24 mouse cellular contexts compared by ENCODE assay signal in the genomic region with DNA sequence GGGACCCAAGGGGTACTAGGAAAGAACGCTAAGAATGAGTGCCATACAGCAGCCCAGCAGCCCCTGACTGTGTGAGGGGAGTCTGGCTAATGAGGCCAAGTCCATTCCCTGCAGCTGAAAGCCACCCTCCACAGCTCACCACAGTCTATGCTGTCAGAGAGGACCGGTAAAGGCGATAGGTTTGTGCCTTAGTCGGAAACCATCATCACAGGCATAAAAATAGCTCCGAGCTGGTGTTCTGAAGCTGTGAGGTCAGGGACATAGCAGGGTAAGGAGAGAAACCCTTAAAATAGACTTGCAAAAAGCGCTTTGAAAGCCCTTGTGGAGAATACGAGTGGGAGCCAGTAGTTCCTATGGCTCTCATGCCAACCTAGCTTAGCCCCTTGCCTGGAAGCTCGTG.
DNase-seq lines count a peak whose midpoint lies in the region; ATAC-seq and TF ChIP-seq lines count a peak whose summit lies in the region.
"Had no signal": no experiment of that assay in that cellular context is flagged by ENCODE, and none has a peak within 500 bp of the region (broad histone marks: within the 10 kb centered on the region; RNA-seq: fewer than 3 reads in every experiment).

No protein-coding gene starts in this region.

- H3K27me3 ChIP-seq in heart, adult 2 months (ENCODE audit: control insufficient read depth, insufficient read depth, low read length): no peaks in the 10 kb centered on the region
- no peaks in the 10 kb centered on the region for H3K27me3 ChIP-seq in heart, embryonic 13.5 days (replicated peaks)
- H3K27me3 ChIP-seq: hindbrain, embryonic 15.5 days; stomach, embryonic 15.5 days had no signal

- 47% methylated on average over 8 of the region's 8 CpGs for WGBS in heart, adult 2 months
- 37% methylated on average over 8 of the region's 8 CpGs for WGBS in heart, embryonic 13.5 days

- H3K4me1 ChIP-seq in heart, adult 2 months (ENCODE audit: control insufficient read depth, insufficient read depth, low read length): no peaks in the 10 kb centered on the region
- H3K4me1 ChIP-seq in heart, embryonic 13.5 days: peaks cover 13% of the 10 kb centered on the region
- H3K4me1 ChIP-seq: embryonic facial prominence, embryonic 10.5 days; forebrain, embryonic 10.5 days; hindbrain, embryonic 15.5 days; stomach, embryonic 15.5 days had no signal

- H3K9ac ChIP-seq in heart, adult 2 months (ENCODE audit: low read depth, low read length): no peak overlapping the region
- H3K9ac ChIP-seq in heart, embryonic 13.5 days: no peak overlapping the region
- H3K9ac ChIP-seq: hindbrain, embryonic 15.5 days; stomach, embryonic 15.5 days had no signal

- peak; percentile 25 for DNase-seq in gastrocnemius, adult 2 months
- no peak for DNase-seq in gastrocnemius, adult 8-10 months (ENCODE audit: low spot score in 2 of 2)
- DNase-seq in heart, adult 2 months: peak; percentile 23 to 25
- peak; percentile 2 to 13 for DNase-seq in heart, postnatal 36 days
- no peak for DNase-seq in urinary bladder, postnatal 4 days (ENCODE audit: low spot score in 2 of 2)
- no peak for DNase-seq in left cerebral cortex, postnatal 10 days (ENCODE audit: extremely low spot score in 1 of 2, low spot score in 2 of 2)
- DNase-seq in MN1 (ENCODE audit: low spot score): no peak
- DNase-seq: adrenal gland, postnatal 25 days; cerebellum, adult 11 months; cerebellum, adult 9-11 months; kidney, postnatal 25 days; lung, postnatal 10 days; right cerebral cortex, adult 18-20 months; right cerebral cortex, postnatal 4 days; thymus, postnatal 36 days had no signal

- peak overlapping the region; percentile 27 for H3K4me2 ChIP-seq in heart, embryonic 13.5 days
- H3K4me2 ChIP-seq: hindbrain, embryonic 15.5 days; midbrain, embryonic 11.5 days; stomach, embryonic 15.5 days had no signal

- peaks cover 2% of the 10 kb centered on the region; the same call in 1 of the 2 replicates for H3K36me3 ChIP-seq in heart, adult 2 months (ENCODE audit: control insufficient read depth, insufficient read depth, low read length)
- no peaks in the 10 kb centered on the region for H3K36me3 ChIP-seq in heart, embryonic 13.5 days
- H3K36me3 ChIP-seq: embryonic facial prominence, embryonic 10.5 days; forebrain, embryonic 10.5 days; hindbrain, embryonic 15.5 days; stomach, embryonic 15.5 days had no signal

- no peak for TF ChIP-seq EP300 in heart, adult 2 months (IDR thresholded peaks at IDR 0.05; ENCODE audit: insufficient read depth, low read depth, low read length)

- no peak for TF ChIP-seq POLR2A in heart, adult 2 months (IDR thresholded peaks at IDR 0.05; ENCODE audit: insufficient read depth, low read depth, low read length)

- ATAC-seq in heart, embryonic 13.5 days (ENCODE audit: extremely low read depth, insufficient number of reproducible peaks, low FRiP score, low TSS enrichment): no peak; the same call in 1 of the 2 replicates
- ATAC-seq: CD4-positive, CD25-positive, alpha-beta regulatory T cell, adult 4 months; forebrain, embryonic 16.5 days had no signal

- H3K4me3 ChIP-seq in gastrocnemius, adult 2 months: no peak overlapping the region
- H3K4me3 ChIP-seq in heart, adult 2 months: no peak overlapping the region
- no peak overlapping the region for H3K4me3 ChIP-seq in heart, embryonic 13.5 days
- H3K4me3 ChIP-seq: embryonic facial prominence, embryonic 10.5 days; forebrain, embryonic 10.5 days; hindbrain, embryonic 15.5 days; layer of hippocampus, adult 2 months; stomach, embryonic 15.5 days had no signal

- intact Hi-C loops in gastrocnemius, adult 2 months (cut with DNase I): no loop called here
- intact Hi-C loops in heart, adult 2 months (cut with DNase I): no loop called here
- intact Hi-C loops in heart, postnatal 36 days (cut with DNase I): no loop called here
- intact Hi-C loops in left cerebral cortex, postnatal 10 days (cut with DNase I): no loop called here

- no peaks in the 10 kb centered on the region for H3K9me3 ChIP-seq in heart, embryonic 13.5 days
- H3K9me3 ChIP-seq: embryonic facial prominence, embryonic 10.5 days; forebrain, embryonic 10.5 days; hindbrain, embryonic 15.5 days; stomach, embryonic 15.5 days had no signal

- TF ChIP-seq CTCF in gastrocnemius, adult 2 months (IDR thresholded peaks at IDR 0.05): no peak
- no peak for TF ChIP-seq CTCF in heart, adult 2 months (IDR thresholded peaks at IDR 0.05)

- peak overlapping the region; percentile 74 for H3K27ac ChIP-seq in gastrocnemius, adult 2 months
- peak overlapping the region; percentile 51 for H3K27ac ChIP-seq in heart, adult 2 months
- peak overlapping the region; percentile 76 for H3K27ac ChIP-seq in heart, embryonic 13.5 days (replicated peaks)
- H3K27ac ChIP-seq: embryonic facial prominence, embryonic 10.5 days; forebrain, embryonic 10.5 days; hindbrain, embryonic 15.5 days; layer of hippocampus, adult 2 months; stomach, embryonic 15.5 days had no signal

- no peaks in the 10 kb centered on the region for H3K79me2 ChIP-seq in heart, adult 2 months (replicated peaks; ENCODE audit: control insufficient read depth, insufficient read depth, low read length)

Comparison
In these comparisons a context has a peak if more than half of its experiments do, and no peak if none do; other contexts are left out.
1. DNase-seq: peak in gastrocnemius, adult 2 months (single experiment), heart, adult 2 months (2 of 2) and heart, postnatal 36 days (2 of 2); none in gastrocnemius, adult 8-10 months (0 of 2), urinary bladder, postnatal 4 days (0 of 2), left cerebral cortex, postnatal 10 days (0 of 2) and MN1 (single experiment).
2. Peak in every context shown above with its lines, with median percentiles within 50 percentile points of each other: H3K27ac ChIP-seq.